Mouse (Mus musculus) heart, adult 2 months (tissue): ENCODE results near the gene Mtmr4. TPM values are rescaled to one million over a fixed set of nuclear protein-coding genes. Genes with fewer than 3 reads are reported as not detected.

Experiments
- DNase-seq, 2 experiments: peaks; one replicate each; pipeline ENCODE4 v3.0.0; 2021
- H3K27ac ChIP-seq: fragments of 200-600 bp; 2 replicates; pipeline ENCODE4 v1.8.1; 2022
- H3K27me3 ChIP-seq: fragments of 200-500 bp; 2 replicates; pipeline ENCODE4 v1.6.1; 2012; ENCODE audit warnings: mild to moderate bottlenecking, low read length, inconsistent platforms, mixed read lengths; ENCODE audit not compliant: control insufficient read depth, insufficient read depth
- H3K36me3 ChIP-seq: fragments of 200-500 bp; 2 replicates; pipeline ENCODE4 v1.6.1; 2012; ENCODE audit warnings: low read length, inconsistent platforms; ENCODE audit not compliant: control insufficient read depth, insufficient read depth
- H3K4me1 ChIP-seq: fragments of 200-500 bp; 2 replicates; pipeline ENCODE4 v1.6.1; 2011; ENCODE audit warnings: low read length; ENCODE audit not compliant: control insufficient read depth, insufficient read depth
- H3K4me3 ChIP-seq: fragments of 200-600 bp; 2 replicates; pipeline ENCODE4 v1.8.1; 2022
- H3K79me2 ChIP-seq: fragments of 200-500 bp; replicated peaks from 2 replicates; pipeline ENCODE4 v1.6.1; 2012; ENCODE audit warnings: mild to moderate bottlenecking, inconsistent platforms, low read length, moderate library complexity, mixed read lengths; ENCODE audit not compliant: control insufficient read depth, insufficient read depth
- H3K9ac ChIP-seq: fragments of 200-500 bp; 2 replicates; pipeline ENCODE4 v1.6.1; 2012; ENCODE audit warnings: low read depth, mild to moderate bottlenecking, control low read depth, inconsistent platforms, low read length, mixed read lengths
- CTCF ChIP-seq: fragments of 200-600 bp; IDR thresholded peaks from 2 replicates; pipeline ENCODE4 v1.8.1; 2022; ENCODE audit warnings: antibody characterized with exemption, mild to moderate bottlenecking, moderate library complexity
- EP300 ChIP-seq: fragments of 200-500 bp; IDR thresholded peaks from 2 replicates; pipeline ENCODE4 v1.6.1; 2011; ENCODE audit warnings: low read depth, low read length, control low read depth; ENCODE audit not compliant: insufficient read depth
- POLR2A ChIP-seq: fragments of 200-500 bp; IDR thresholded peaks from 2 replicates; pipeline ENCODE4 v1.6.1; 2011; ENCODE audit warnings: mild to moderate bottlenecking, low read depth, low read length, control low read depth; ENCODE audit not compliant: insufficient read depth
- WGBS: fragments of 180-500 bp; shearing (Covaris S2); methylation state at CpG from one replicate; pipeline ENCODE4 v1.1.7; 2018; 5-methylcytosine and 5-hydroxymethylcytosine counted together
- intact Hi-C: fragments of 180-260 bp; cut with DNase I; formaldehyde crosslinking; loops from one replicate; pipeline ENCODE4 v1.15.1; 2025
- polyA plus RNA-seq: library from polyadenylated mRNA; depleted of rRNA; stranded (reverse); fragments of >200 nt; gene quantifications from 2 replicates; pipeline ENCODE4 v1.2.3, GENCODE M21; 2012; rRNA removed
- total RNA-seq, 2 experiments: library from RNA; stranded (reverse); gene quantifications; 2 replicates each; pipeline ENCODE4 v1.2.3; 2021

Gene Mtmr4
- total and polyA plus RNA-seq, 3 experiments: 7.9 to 27.8 (median 24.7) TPM

GRCm38 (mm10) chr11:87664521-87664920 is 72.6 kb downstream of the Mtmr4 start:
- Histone ChIP-seq H3K4me3 (no peak overlapping the region), H3K27ac (no peak overlapping the region), H3K4me1 (no peaks in the 10 kb centered on the region), H3K36me3 (no peaks in the 10 kb centered on the region), H3K9ac (no peak overlapping the region), H3K79me2 (no peaks in the 10 kb centered on the region), H3K27me3 (no peaks in the 10 kb centered on the region)
- 85% methylated on average over 12 of the region's 12 CpGs for WGBS
- no peak for TF ChIP-seq CTCF
- no peak for TF ChIP-seq EP300
- no peak for TF ChIP-seq POLR2A
- no peak for DNase-seq
- intact Hi-C loops: no loop called here

GRCm38 (mm10) chr11:87665224-87665623 is 73.3 kb downstream of the Mtmr4 start:
- Histone ChIP-seq H3K4me3 (no peak overlapping the region), H3K27ac (no peak overlapping the region), H3K4me1 (no peaks in the 10 kb centered on the region), H3K9ac (no peak overlapping the region), H3K36me3 (no peaks in the 10 kb centered on the region), H3K27me3 (no peaks in the 10 kb centered on the region), H3K79me2 (no peaks in the 10 kb centered on the region)
- 86% methylated on average over 6 of the region's 6 CpGs for WGBS
- intact Hi-C loops: no loop called here
- TF ChIP-seq EP300: no peak
- no peak for TF ChIP-seq CTCF
- TF ChIP-seq POLR2A: no peak
- DNase-seq: no peak

GRCm38 (mm10) chr11:87665658-87666057 is 73.7 kb downstream of the Mtmr4 start:
- WGBS: 77% methylated on average over 2 of the region's 2 CpGs
- Histone ChIP-seq H3K36me3 (no peaks in the 10 kb centered on the region), H3K4me1 (no peaks in the 10 kb centered on the region), H3K27me3 (no peaks in the 10 kb centered on the region), H3K9ac (no peak overlapping the region), H3K4me3 (no peak overlapping the region), H3K27ac (no peak overlapping the region), H3K79me2 (no peaks in the 10 kb centered on the region)
- DNase-seq: no peak
- no peak for TF ChIP-seq EP300
- TF ChIP-seq POLR2A: no peak
- no peak for TF ChIP-seq CTCF
- intact Hi-C loops: no loop called here

Other genes with a start within 250 kb of the Mtmr4 start
- 1 to 10 TPM; 6.3 to 6.9 TPM for gene Ppm1e, start 233.1 kb upstream of the Mtmr4 start, total RNA-seq
- 1.8 and 4.4 TPM in 2 replicates for gene Ppm1e, start 233.1 kb upstream of the Mtmr4 start, polyA plus RNA-seq
- 1 to 10 TPM in 1 of 2 experiments, under 1 TPM in 1; 0.89 to 1.7 TPM for gene Rad51c, start 187.2 kb upstream of the Mtmr4 start, total RNA-seq
- gene Rad51c, start 187.2 kb upstream of the Mtmr4 start, polyA plus RNA-seq: 0.35 and 0.97 TPM in 2 replicates
- gene Tex14, start 187.1 kb upstream of the Mtmr4 start, total RNA-seq: under 1 TPM in 1 of 2 experiments, not detected in 1; 0.23 TPM
- 0.08 and 0.35 TPM in 2 replicates for gene Tex14, start 187.1 kb upstream of the Mtmr4 start, polyA plus RNA-seq
- gene Gm11492, start 25.5 kb upstream of the Mtmr4 start, total RNA-seq: not detected
- gene Gm11492, start 25.5 kb upstream of the Mtmr4 start, polyA plus RNA-seq: 0.04 TPM in 1 of 2 replicates, not detected in the other
- gene Sept4, start 23.3 kb upstream of the Mtmr4 start, total RNA-seq: 10 to 100 TPM; 36.7 to 38.6 TPM
- 39.9 and 54.4 TPM in 2 replicates for gene Sept4, start 23.3 kb upstream of the Mtmr4 start, polyA plus RNA-seq
- under 1 TPM in 1 of 2 experiments, not detected in 1; 0.05 TPM for gene Hsf5, start 25.0 kb downstream of the Mtmr4 start, total RNA-seq
- gene Hsf5, start 25.0 kb downstream of the Mtmr4 start, polyA plus RNA-seq: 0.02 and 0.06 TPM in 2 replicates
- gene Rnf43, start 70.6 kb downstream of the Mtmr4 start, total RNA-seq: under 1 TPM; 0.42 to 0.45 TPM
- gene Rnf43, start 70.6 kb downstream of the Mtmr4 start, polyA plus RNA-seq: 0.15 and 0.31 TPM in 2 replicates
- 10 to 100 TPM; 41.4 to 44.6 TPM for gene Supt4a, start 145.4 kb downstream of the Mtmr4 start, total RNA-seq
- 47.5 and 80.4 TPM in 2 replicates for gene Supt4a, start 145.4 kb downstream of the Mtmr4 start, polyA plus RNA-seq
- gene Tspoap1, start 168.4 kb downstream of the Mtmr4 start, total RNA-seq: not detected
- 0.09 and 0.66 TPM in 2 replicates for gene Tspoap1, start 168.4 kb downstream of the Mtmr4 start, polyA plus RNA-seq
- not detected for gene Mpo, start 201.4 kb downstream of the Mtmr4 start, total RNA-seq
- gene Mpo, start 201.4 kb downstream of the Mtmr4 start, polyA plus RNA-seq: 0.10 TPM in 1 of 2 replicates, not detected in the other
- gene Lpo, start 236.1 kb downstream of the Mtmr4 start, total RNA-seq: not detected
- 0.04 TPM in 1 of 2 replicates, not detected in the other for gene Lpo, start 236.1 kb downstream of the Mtmr4 start, polyA plus RNA-seq